Mouse (Mus musculus): ENCODE measurements around the gene Ell3.

- TF ChIP-seq POLR2A (IDR thresholded peaks at IDR 0.05; ENCODE audit: low read depth, low read length) (no peak), CTCF (IDR thresholded peaks at IDR 0.05; ENCODE audit: borderline replicate concordance, insufficient read depth, low read length) (no peak)
These were observed 1.1 kb downstream of the Ell3 start for GRCm38 (mm10) chr2:121443068-121443349.
